Mouse (Mus musculus) ES-E14 (cell line): ENCODE measurements around the gene R3hdm1.

ENCODE experiments used
- HCFC1 ChIP-seq: IDR thresholded peaks from 2 replicates; pipeline ENCODE4 v1.6.1; 2012; ENCODE audit warnings: low read length, inconsistent platforms, borderline replicate concordance; ENCODE audit not compliant: insufficient read depth
- MAFK ChIP-seq: IDR thresholded peaks from 2 replicates; pipeline ENCODE4 v1.6.1; 2014; ENCODE audit warnings: mild to moderate bottlenecking, low read depth, low read length, inconsistent platforms; ENCODE audit not compliant: insufficient read depth
- ZNF384 ChIP-seq: IDR thresholded peaks from 2 replicates; pipeline ENCODE4 v1.6.1; 2012; ENCODE audit warnings: low read depth, low read length, inconsistent platforms

GRCm38 (mm10) chr1:128141039-128141438 is 37.9 kb downstream of the R3hdm1 start:
- no peak for TF ChIP-seq MAFK
- TF ChIP-seq ZNF384: no peak
- no peak for TF ChIP-seq HCFC1
